Mouse (Mus musculus) thymus, adult 2 months (tissue): ENCODE measurements at regions not wholly inside any gene's neighbourhood (a gene's known extent, or its start where the extent isn't known, plus 50 kb on each side); places are given as distances from the start of the nearest gene placed in this dataset.

Experiments
- CTCF ChIP-seq: fragments of 200-500 bp; IDR thresholded peaks from 2 replicates; pipeline ENCODE4 v1.5.1; 2012; ENCODE audit warnings: mild to moderate bottlenecking, control low read depth, low read length, moderate library complexity, borderline replicate concordance; ENCODE audit not compliant: control insufficient read depth, poor library complexity, insufficient read depth; ENCODE audit errors: extremely low read depth
- POLR2A ChIP-seq: fragments of 200-500 bp; IDR thresholded peaks from 2 replicates; pipeline ENCODE4 v1.6.1; 2012; ENCODE audit warnings: mild to moderate bottlenecking, low read length, control low read depth, moderate library complexity; ENCODE audit not compliant: control insufficient read depth, poor library complexity, insufficient read depth; ENCODE audit errors: extremely low read depth

DNA sequence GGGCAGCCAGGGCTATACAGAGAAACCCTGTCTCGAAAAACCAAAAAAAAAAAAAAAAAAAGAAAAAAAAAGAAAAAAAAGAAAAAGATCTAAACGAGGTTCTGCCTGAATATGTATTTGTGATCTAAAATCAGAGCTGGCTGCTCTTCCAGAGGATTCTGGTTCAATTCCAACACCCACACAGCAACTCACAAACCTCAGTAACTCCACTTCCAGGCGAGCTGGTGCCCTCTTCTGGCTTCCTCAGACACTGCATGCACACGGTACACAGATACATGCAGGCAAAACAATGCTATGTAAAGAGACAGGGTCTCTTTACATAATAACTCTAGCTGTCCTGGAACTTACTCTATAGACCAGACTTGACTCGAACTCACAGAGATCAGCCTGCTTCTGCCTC lies 114.8 kb downstream of the Zfp281 start:
- TF ChIP-seq CTCF (no peak; the same call in 1 of the 2 replicates), POLR2A (no peak)
